Comparison of ENCODE assay signal across 8 mouse cellular contexts in the genomic region with DNA sequence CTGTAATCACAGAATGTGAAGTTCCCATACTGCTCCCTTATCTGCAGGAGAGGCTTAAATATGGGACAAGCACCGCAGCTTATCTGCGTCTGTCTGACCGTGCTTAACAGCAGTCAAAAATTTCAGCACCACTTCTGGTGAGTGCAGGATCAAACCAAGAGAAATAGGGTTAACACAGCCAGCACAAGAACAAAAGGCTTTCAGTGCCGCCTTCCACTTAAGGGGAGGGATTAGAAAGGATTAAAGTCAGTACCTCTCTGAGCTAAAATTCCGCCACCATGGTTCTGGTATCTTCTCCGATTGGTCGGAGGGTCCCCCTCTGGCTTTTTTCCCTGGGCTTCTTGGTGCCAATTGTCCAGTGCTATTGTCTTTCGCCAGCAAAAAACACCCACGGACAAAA. TPM values are rescaled to one million over a fixed set of nuclear protein-coding genes. Genes with fewer than 3 reads are reported as not detected.
DNase-seq lines count a peak whose midpoint lies in the region; ATAC-seq and TF ChIP-seq lines count a peak whose summit lies in the region.

No protein-coding gene starts in this region.

- H3K27ac ChIP-seq in lung, embryonic 15.5 days: peak overlapping the region; percentile 87
- H3K27ac ChIP-seq in forebrain, embryonic 10.5 days: peak overlapping the region; percentile 85
- H3K27ac ChIP-seq in limb, embryonic 14.5 days (replicated peaks; ENCODE audit: low read depth, low read length): no peak overlapping the region
- H3K27ac ChIP-seq in stomach, embryonic 14.5 days (ENCODE audit: low read length): no peak overlapping the region

- H3K9ac ChIP-seq in lung, embryonic 15.5 days: peak overlapping the region; percentile 19; the same call in 1 of the 2 replicates
- 0 out of 2 replicates have a peak overlapping the region, but pooled peaks have one; percentile 21 for H3K9ac ChIP-seq in limb, embryonic 14.5 days (ENCODE audit: low read depth, low read length, severe bottlenecking)
- H3K9ac ChIP-seq in stomach, embryonic 14.5 days (replicated peaks; ENCODE audit: low read depth, low read length): no peak overlapping the region

- no peaks in the 10 kb centered on the region for H3K4me1 ChIP-seq in lung, embryonic 15.5 days
- peaks cover 3% of the 10 kb centered on the region; the same call in 1 of the 2 replicates for H3K4me1 ChIP-seq in forebrain, embryonic 10.5 days
- no peaks in the 10 kb centered on the region for H3K4me1 ChIP-seq in limb, embryonic 14.5 days (ENCODE audit: control insufficient read depth, insufficient read depth, low read length)
- H3K4me1 ChIP-seq in stomach, embryonic 14.5 days (ENCODE audit: control insufficient read depth, insufficient read depth, low read length): no peaks in the 10 kb centered on the region

- ATAC-seq in lung, embryonic 15.5 days (ENCODE audit: borderline replicate concordance, extremely low read depth, low FRiP score, low TSS enrichment): peak; percentile 87
- no peak for ATAC-seq in limb, embryonic 14.5 days (ENCODE audit: low FRiP score, low read depth)
- ATAC-seq in stomach, embryonic 14.5 days (ENCODE audit: insufficient number of reproducible peaks, insufficient read depth, low FRiP score, low read depth): 0 out of 2 replicates have a peak, but pooled peaks have one; percentile 18

- peak overlapping the region; percentile 51 for H3K4me2 ChIP-seq in lung, embryonic 15.5 days
- H3K4me2 ChIP-seq in limb, embryonic 14.5 days (replicated peaks; ENCODE audit: low read depth, low read length, severe bottlenecking): no peak overlapping the region; the same call in 1 of the 2 replicates
- no peak overlapping the region for H3K4me2 ChIP-seq in stomach, embryonic 14.5 days (replicated peaks; ENCODE audit: low read depth, low read length)

- peak overlapping the region; percentile 35 for H3K4me3 ChIP-seq in lung, embryonic 15.5 days
- H3K4me3 ChIP-seq in forebrain, embryonic 10.5 days: peak overlapping the region; percentile 38
- H3K4me3 ChIP-seq in limb, embryonic 14.5 days (replicated peaks; ENCODE audit: low read length): peak overlapping the region; percentile 10; the same call in 1 of the 2 replicates
- H3K4me3 ChIP-seq in stomach, embryonic 14.5 days (ENCODE audit: low read depth, low read length): 0 out of 2 replicates have a peak overlapping the region, but pooled peaks have one; percentile 5

- 27% methylated on average over 9 of the region's 9 CpGs for WGBS in lung, embryonic 15.5 days
- WGBS in forebrain, embryonic 10.5 days: 37% methylated on average over 9 of the region's 9 CpGs
- 54% methylated on average over 9 of the region's 9 CpGs for WGBS in limb, embryonic 14.5 days
- WGBS in stomach, embryonic 14.5 days: 51% methylated on average over 9 of the region's 9 CpGs

- H3K36me3 ChIP-seq in lung, embryonic 15.5 days: no peaks in the 10 kb centered on the region
- H3K36me3 ChIP-seq in forebrain, embryonic 10.5 days (replicated peaks): no peaks in the 10 kb centered on the region
- H3K36me3 ChIP-seq in limb, embryonic 14.5 days (ENCODE audit: control insufficient read depth, insufficient read depth, low read length): no peaks in the 10 kb centered on the region
- H3K36me3 ChIP-seq in stomach, embryonic 14.5 days (ENCODE audit: control insufficient read depth, insufficient read depth, low read length): no peaks in the 10 kb centered on the region

- H3K9me3 ChIP-seq in lung, embryonic 15.5 days: no peaks in the 10 kb centered on the region
- peaks cover 19% of the 10 kb centered on the region for H3K9me3 ChIP-seq in forebrain, embryonic 10.5 days
- H3K9me3 ChIP-seq in limb, embryonic 14.5 days (ENCODE audit: control insufficient read depth, low read length): no peaks in the 10 kb centered on the region
- no peaks in the 10 kb centered on the region for H3K9me3 ChIP-seq in stomach, embryonic 14.5 days (ENCODE audit: control insufficient read depth, low read depth, low read length)

- no peaks in the 10 kb centered on the region for H3K27me3 ChIP-seq in lung, embryonic 15.5 days
- H3K27me3 ChIP-seq in forebrain, embryonic 10.5 days (ENCODE audit: poor library complexity, severe bottlenecking): no peaks in the 10 kb centered on the region
- no peaks in the 10 kb centered on the region for H3K27me3 ChIP-seq in limb, embryonic 14.5 days (ENCODE audit: control insufficient read depth, insufficient read depth, low read length)
- H3K27me3 ChIP-seq in stomach, embryonic 14.5 days (ENCODE audit: control insufficient read depth, insufficient read depth, low read length): no peaks in the 10 kb centered on the region

- DNase-seq in lung, postnatal 10 days: no peak
- peak; percentile 21 for DNase-seq in forebrain, embryonic 10.5 days (ENCODE audit: extremely low spot score, low spot score)
- peak; percentile 20 for DNase-seq in limb, embryonic 14.5 days (ENCODE audit: low spot score)
- DNase-seq in ovary, adult 18-20 months (ENCODE audit: low spot score): no peak
- no peak for DNase-seq in natural killer cell, adult 2 months (ENCODE audit: low spot score in 2 of 2)
- DNase-seq in spleen, postnatal 14 days (ENCODE audit: low spot score in 2 of 2): no peak

- TF ChIP-seq POLR2A in limb, embryonic 14.5 days (IDR thresholded peaks at IDR 0.05; ENCODE audit: borderline replicate concordance, extremely low read depth, insufficient read depth, insufficient read length): no peak

RNA-seq across cellular contexts. Expression of a gene that starts 27.0 kb away (rescaled TPM):
- 18.3 and 21.7 TPM in 2 replicates for polyA plus RNA-seq in lung, embryonic 15.5 days (2015; fragmentation: Nextera tagmentation; extraction: Ambion mirVana)
- 25.3 and 25.9 TPM in 2 replicates for polyA plus RNA-seq in forebrain, embryonic 10.5 days (2016; fragmentation: Nextera tagmentation; extraction: Ambion mirVana)
- polyA plus RNA-seq in limb, embryonic 14.5 days (2012; rRNA removed): 19.6 and 25.7 TPM in 2 replicates
- 22.1 and 24.4 TPM in 2 replicates for polyA plus RNA-seq in limb, embryonic 14.5 days (2014; fragmentation: Nextera tagmentation; extraction: Ambion mirVana)
- polyA plus RNA-seq in stomach, embryonic 14.5 days (2014; fragmentation: Nextera tagmentation; extraction: Ambion mirVana): 25.8 and 26.4 TPM in 2 replicates

RNA-seq across cellular contexts. Expression of a gene that starts 49.0 kb away (rescaled TPM):
- polyA plus RNA-seq in lung, embryonic 15.5 days (2015; fragmentation: Nextera tagmentation; extraction: Ambion mirVana): 2.6 and 2.9 TPM in 2 replicates
- 6.1 and 6.4 TPM in 2 replicates for polyA plus RNA-seq in forebrain, embryonic 10.5 days (2016; fragmentation: Nextera tagmentation; extraction: Ambion mirVana)
- polyA plus RNA-seq in limb, embryonic 14.5 days (2012; rRNA removed): 0.93 and 1.1 TPM in 2 replicates
- 3.1 and 3.7 TPM in 2 replicates for polyA plus RNA-seq in limb, embryonic 14.5 days (2014; fragmentation: Nextera tagmentation; extraction: Ambion mirVana)
- polyA plus RNA-seq in stomach, embryonic 14.5 days (2014; fragmentation: Nextera tagmentation; extraction: Ambion mirVana): 4.9 and 5.0 TPM in 2 replicates

Comparison
In these comparisons a context has a peak if more than half of its experiments do, and no peak if none do; other contexts are left out.
1. H3K27ac ChIP-seq: peak in lung, embryonic 15.5 days (single experiment) and forebrain, embryonic 10.5 days (single experiment); none in limb, embryonic 14.5 days (single experiment) and stomach, embryonic 14.5 days (single experiment).
2. DNase-seq: peak in forebrain, embryonic 10.5 days (single experiment) and limb, embryonic 14.5 days (single experiment); none in lung, postnatal 10 days (single experiment), ovary, adult 18-20 months (single experiment), natural killer cell, adult 2 months (0 of 2) and spleen, postnatal 14 days (0 of 2).
3. Peak in every context shown above with its lines, with median percentiles within 50 percentile points of each other: H3K4me3 ChIP-seq.